Mouse (Mus musculus) limb, embryonic 10.5 days (tissue): ENCODE data around the gene Plcb1. TPM values are rescaled to one million over a fixed set of nuclear protein-coding genes. Genes with fewer than 3 reads are reported as not detected.

Source experiments
- DNase-seq: peaks from one replicate; pipeline ENCODE4 v3.0.0-alpha.2; 2017; ENCODE audit warnings: low spot score
- H3K27ac ChIP-seq: fragments of 300-500 bp; sonication (generic); 2 replicates; pipeline ENCODE4 v1.5.1; 2016; ENCODE audit warnings: mild to moderate bottlenecking
- H3K27me3 ChIP-seq: fragments of 300-500 bp; sonication (generic); 2 replicates; pipeline ENCODE4 v1.6.1; 2016; ENCODE audit warnings: low read depth, mild to moderate bottlenecking; ENCODE audit not compliant: poor library complexity, severe bottlenecking
- H3K36me3 ChIP-seq: fragments of 300-500 bp; sonication (generic); 2 replicates; pipeline ENCODE4 v1.6.1; 2016; ENCODE audit warnings: mild to moderate bottlenecking, moderate library complexity
- H3K4me1 ChIP-seq: fragments of 300-500 bp; sonication (generic); 2 replicates; pipeline ENCODE4 v1.6.1; 2016
- H3K4me3 ChIP-seq: fragments of 300-500 bp; sonication (generic); 2 replicates; pipeline ENCODE4 v1.5.1; 2016; ENCODE audit warnings: mild to moderate bottlenecking, moderate library complexity
- H3K9me3 ChIP-seq: fragments of 300-500 bp; sonication (generic); replicated peaks from 2 replicates; pipeline ENCODE4 v1.6.1; 2016; ENCODE audit warnings: mild to moderate bottlenecking
- WGBS: fragments of 180-500 bp; shearing (Covaris S2); methylation state at CpG from one replicate; pipeline ENCODE4 v1.1.7; 2016; 5-methylcytosine and 5-hydroxymethylcytosine counted together
- polyA plus RNA-seq: library from polyadenylated mRNA; unstranded; fragments of >200 nt; fragmentation: Nextera tagmentation; extraction: Ambion mirVana; gene quantifications from 2 replicates; pipeline ENCODE4 v1.2.1, GENCODE M21; 2016

Gene Plcb1
- polyA plus RNA-seq, 1 experiment from 2014 or later, result 12.2 TPM

- H3K36me3 ChIP-seq, result no peaks in the 10 kb centered on the region
- peaks cover 13% of the 10 kb centered on the region for H3K4me1 ChIP-seq
- no peaks in the 10 kb centered on the region for H3K9me3 ChIP-seq
- H3K27me3 ChIP-seq, result no peaks in the 10 kb centered on the region
- no peak overlapping the region for H3K4me3 ChIP-seq
- H3K27ac ChIP-seq, result no peak overlapping the region
- 87% methylated on average over 4 of the region's 4 CpGs for WGBS
- DNase-seq, result no peak
Measured at GRCm38 (mm10) chr2:134930961-134931360, 145.1 kb downstream of the Plcb1 start.

GRCm38 (mm10) chr2:134931756-134932421 is 146.0 kb downstream of the Plcb1 start:
- Histone ChIP-seq H3K9me3 (no peaks in the 10 kb centered on the region), H3K27ac (no peak overlapping the region), H3K4me3 (no peak overlapping the region), H3K27me3 (no peaks in the 10 kb centered on the region), H3K4me1 (peaks cover 9% of the 10 kb centered on the region), H3K36me3 (no peaks in the 10 kb centered on the region)
- 92% methylated on average over 5 of the region's 5 CpGs for WGBS
- no peak for DNase-seq

- no peaks in the 10 kb centered on the region for H3K27me3 ChIP-seq
- peaks cover 10% of the 10 kb centered on the region for H3K4me1 ChIP-seq
- 87% methylated on average over 2 of the region's 2 CpGs for WGBS
- no peak overlapping the region for H3K4me3 ChIP-seq
- no peaks in the 10 kb centered on the region for H3K9me3 ChIP-seq
- no peak overlapping the region for H3K27ac ChIP-seq
- H3K36me3 ChIP-seq, result no peaks in the 10 kb centered on the region
- no peak for DNase-seq
Measured at GRCm38 (mm10) chr2:134935469-134935868, 149.6 kb downstream of the Plcb1 start.

GRCm38 (mm10) chr2:134935970-134936649 is 150.2 kb downstream of the Plcb1 start:
- no peaks in the 10 kb centered on the region for H3K36me3 ChIP-seq
- 92% methylated on average over 6 of the region's 6 CpGs for WGBS
- H3K9me3 ChIP-seq, result no peaks in the 10 kb centered on the region
- peaks cover 6% of the 10 kb centered on the region; the same call in 1 of the 2 replicates for H3K4me1 ChIP-seq
- H3K27me3 ChIP-seq, result no peaks in the 10 kb centered on the region
- H3K4me3 ChIP-seq, result no peak overlapping the region
- DNase-seq, result no peak
- no peak overlapping the region for H3K27ac ChIP-seq

GRCm38 (mm10) chr2:134937666-134938065 is 151.8 kb downstream of the Plcb1 start:
- Histone ChIP-seq H3K36me3 (no peaks in the 10 kb centered on the region), H3K4me3 (no peak overlapping the region), H3K9me3 (no peaks in the 10 kb centered on the region), H3K27ac (no peak overlapping the region), H3K27me3 (no peaks in the 10 kb centered on the region), H3K4me1 (peaks cover 6% of the 10 kb centered on the region; the same call in 1 of the 2 replicates)
- 38% methylated on average over 1 of the region's 1 CpGs for WGBS
- DNase-seq, result no peak

DNA sequence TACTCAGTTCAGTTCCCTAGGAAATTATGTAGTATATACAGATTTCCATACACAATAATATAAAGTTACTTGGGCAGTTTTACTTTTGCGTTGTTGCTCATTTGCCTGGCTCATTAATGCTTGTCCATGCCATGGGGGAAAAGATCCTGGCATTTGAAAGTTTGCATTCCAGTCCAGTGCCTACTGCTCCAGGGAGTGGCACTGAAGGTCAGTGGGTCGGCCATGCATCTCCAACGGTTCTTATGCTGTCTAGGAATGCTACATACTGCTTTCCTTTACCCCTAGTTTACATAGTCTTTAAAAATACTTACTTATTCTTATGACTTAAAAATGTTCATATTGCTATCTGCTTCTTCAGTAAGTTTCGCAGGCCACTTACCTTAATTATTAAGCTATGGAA is 156.2 kb downstream of the Plcb1 start:
- H3K36me3 ChIP-seq, result no peaks in the 10 kb centered on the region
- no peak overlapping the region for H3K27ac ChIP-seq
- DNase-seq, result no peak
- H3K27me3 ChIP-seq, result no peaks in the 10 kb centered on the region
- WGBS, result 91% methylated on average over 4 of the region's 4 CpGs
- H3K4me1 ChIP-seq, result peaks cover 6% of the 10 kb centered on the region; the same call in 1 of the 2 replicates
- no peak overlapping the region for H3K4me3 ChIP-seq
- no peaks in the 10 kb centered on the region for H3K9me3 ChIP-seq

- Histone ChIP-seq H3K4me1 (0 out of 2 replicates have a peak, but pooled peaks cover under 1% of the 10 kb centered on the region), H3K27ac (no peak overlapping the region), H3K4me3 (no peak overlapping the region), H3K36me3 (no peaks in the 10 kb centered on the region), H3K27me3 (no peaks in the 10 kb centered on the region), H3K9me3 (no peaks in the 10 kb centered on the region)
- whole genome bisulfite sequencing, result 61% methylated on average over 2 of the region's 2 CpGs
- no peak for DNase-seq
Measured at GRCm38 (mm10) chr2:134942919-134943318, 157.1 kb downstream of the Plcb1 start.

DNA sequence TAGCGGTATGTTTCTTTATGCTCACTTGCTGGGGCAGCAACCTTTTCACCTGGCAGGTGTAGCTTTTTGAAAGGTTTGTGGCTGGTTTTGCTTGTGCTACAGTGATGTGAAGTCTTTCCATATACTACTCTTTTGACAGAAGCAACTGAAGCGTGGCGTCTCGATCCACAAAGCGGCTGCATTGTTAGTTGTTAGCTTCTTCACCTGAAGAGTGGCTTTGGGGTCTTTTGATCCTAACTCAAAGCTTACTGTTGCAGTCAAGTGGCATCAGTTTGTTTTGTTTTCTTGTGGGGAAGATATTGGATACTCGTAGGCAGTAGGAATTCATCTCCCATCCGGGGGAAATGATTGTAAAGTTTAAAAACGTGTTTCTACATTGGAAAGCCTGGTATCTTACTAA is 160.5 kb downstream of the Plcb1 start:
- H3K27me3 ChIP-seq, result no peaks in the 10 kb centered on the region
- no peaks in the 10 kb centered on the region for H3K9me3 ChIP-seq
- no peak for DNase-seq
- H3K4me1 ChIP-seq, result no peaks in the 10 kb centered on the region
- H3K4me3 ChIP-seq, result no peak overlapping the region
- no peaks in the 10 kb centered on the region for H3K36me3 ChIP-seq
- no peak overlapping the region for H3K27ac ChIP-seq
- WGBS, result 92% methylated on average over 8 of the region's 8 CpGs

DNA sequence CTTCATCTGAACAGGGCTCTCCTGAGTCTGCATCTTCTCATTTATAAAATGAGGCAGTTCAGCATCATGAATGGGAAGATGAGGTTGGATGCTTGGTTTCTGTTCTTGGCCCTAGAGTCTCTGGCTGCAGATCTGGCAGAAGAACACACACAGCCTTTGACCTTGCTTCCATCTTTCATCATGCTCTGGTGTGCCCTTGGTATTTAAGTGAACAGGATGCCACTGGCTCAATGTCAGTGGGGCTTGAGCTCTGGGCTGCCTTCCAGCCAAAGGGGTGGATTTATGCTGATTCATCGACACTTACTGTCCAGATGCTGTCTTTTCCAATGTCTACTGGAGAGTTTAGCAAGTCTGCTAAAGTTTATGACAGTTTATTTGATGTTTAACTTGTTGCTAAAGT is 161.0 kb downstream of the Plcb1 start:
- 89% methylated on average over 1 of the region's 1 CpGs for WGBS
- H3K4me3 ChIP-seq, result no peak overlapping the region
- no peaks in the 10 kb centered on the region for H3K27me3 ChIP-seq
- H3K9me3 ChIP-seq, result no peaks in the 10 kb centered on the region
- no peak for DNase-seq
- H3K27ac ChIP-seq, result no peak overlapping the region
- H3K36me3 ChIP-seq, result no peaks in the 10 kb centered on the region
- H3K4me1 ChIP-seq, result no peaks in the 10 kb centered on the region

DNA sequence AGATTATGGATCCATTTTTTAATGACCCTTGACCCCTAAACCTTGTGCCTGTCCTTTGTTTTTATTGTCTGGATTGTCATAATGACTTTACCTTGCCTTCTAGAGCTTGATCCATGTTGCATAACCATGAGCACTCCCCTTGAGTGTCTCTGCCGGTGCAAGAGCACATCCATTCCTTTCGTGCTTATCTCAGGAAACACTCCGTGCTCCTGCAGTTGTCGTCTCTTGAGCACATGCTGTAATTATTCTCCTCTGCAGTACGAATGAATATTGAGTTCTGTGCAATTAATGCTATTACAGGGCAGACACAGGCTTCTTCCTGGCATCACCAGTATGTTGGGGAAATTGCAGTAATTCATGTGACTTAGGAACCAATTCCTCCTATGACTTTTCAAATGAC is 166.2 kb downstream of the Plcb1 start:
- no peaks in the 10 kb centered on the region for H3K36me3 ChIP-seq
- no peak overlapping the region for H3K4me3 ChIP-seq
- H3K4me1 ChIP-seq, result no peaks in the 10 kb centered on the region
- no peaks in the 10 kb centered on the region for H3K27me3 ChIP-seq
- no peaks in the 10 kb centered on the region for H3K9me3 ChIP-seq
- DNase-seq, result no peak
- H3K27ac ChIP-seq, result no peak overlapping the region
- whole genome bisulfite sequencing, result 83% methylated on average over 5 of the region's 5 CpGs

- DNase-seq, result no peak
- 91% methylated on average over 4 of the region's 4 CpGs for WGBS
- Histone ChIP-seq H3K36me3 (no peaks in the 10 kb centered on the region), H3K27ac (no peak overlapping the region), H3K4me3 (no peak overlapping the region), H3K27me3 (no peaks in the 10 kb centered on the region), H3K4me1 (peaks cover 3% of the 10 kb centered on the region; the same call in 1 of the 2 replicates), H3K9me3 (no peaks in the 10 kb centered on the region)
Measured at GRCm38 (mm10) chr2:134956436-134956835, 170.6 kb downstream of the Plcb1 start.

GRCm38 (mm10) chr2:134966131-134966530 is 180.3 kb downstream of the Plcb1 start:
- Histone ChIP-seq H3K9me3 (no peaks in the 10 kb centered on the region), H3K4me1 (peaks cover 12% of the 10 kb centered on the region), H3K27me3 (no peaks in the 10 kb centered on the region), H3K27ac (no peak overlapping the region), H3K36me3 (no peaks in the 10 kb centered on the region), H3K4me3 (no peak overlapping the region)
- 89% methylated on average over 4 of the region's 4 CpGs for WGBS
- DNase-seq, result no peak

DNA sequence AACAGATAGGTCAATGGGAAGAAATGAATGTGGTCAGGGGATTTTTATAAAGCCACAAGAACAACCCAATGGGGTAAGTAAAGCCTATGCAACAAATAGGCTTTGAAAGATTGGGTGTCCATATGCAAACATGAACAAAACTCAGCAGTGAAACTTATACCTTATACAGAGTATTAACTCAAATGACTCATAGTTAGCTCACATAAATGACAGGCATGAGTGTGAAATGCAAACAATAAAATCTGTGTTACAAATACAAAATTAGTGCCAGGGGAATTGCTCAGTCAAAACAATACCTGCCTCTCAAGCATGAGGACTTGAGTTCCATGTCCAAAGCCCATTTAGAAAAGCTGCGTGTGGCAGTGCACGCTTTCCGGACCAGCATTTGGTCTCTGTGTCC is 182.5 kb downstream of the Plcb1 start:
- H3K36me3 ChIP-seq, result no peaks in the 10 kb centered on the region
- 92% methylated on average over 3 of the region's 3 CpGs for WGBS
- DNase-seq, result no peak
- H3K27me3 ChIP-seq, result no peaks in the 10 kb centered on the region
- no peak overlapping the region for H3K27ac ChIP-seq
- H3K4me3 ChIP-seq, result no peak overlapping the region
- H3K4me1 ChIP-seq, result no peaks in the 10 kb centered on the region
- no peaks in the 10 kb centered on the region for H3K9me3 ChIP-seq
